Mouse (Mus musculus): ENCODE results near the gene Armc5. TPM values are rescaled to one million over a fixed set of nuclear protein-coding genes. Genes with fewer than 3 reads are reported as not detected.

The Armc5 gene
- polyA plus RNA-seq, 1 experiment from 2014 or later: 8.2 TPM

Small RNA genes within 50 kb of the gene (microRNA-seq; reads per million reads assigned to microRNA genes)
- not detected for gene Mir3103

Other genes starting within 250 kb of the Armc5 start
- gene Pycard, start 243.5 kb upstream of the Armc5 start, polyA plus RNA-seq (2014; fragmentation: Nextera tagmentation; extraction: Ambion mirVana): 58.6 and 59.9 TPM in 2 replicates
- gene Trim72, start 233.4 kb upstream of the Armc5 start, polyA plus RNA-seq (2014; fragmentation: Nextera tagmentation; extraction: Ambion mirVana): 0.38 and 0.54 TPM in 2 replicates
- 0.63 and 0.82 TPM in 2 replicates for gene Itgam, start 174.7 kb upstream of the Armc5 start, polyA plus RNA-seq (2014; fragmentation: Nextera tagmentation; extraction: Ambion mirVana)
- not detected in 2 replicates for gene Gm49368, start 174.7 kb upstream of the Armc5 start, polyA plus RNA-seq (2014; fragmentation: Nextera tagmentation; extraction: Ambion mirVana)
- 0.14 and 0.35 TPM in 2 replicates for gene Itgax, start 107.8 kb upstream of the Armc5 start, polyA plus RNA-seq (2014; fragmentation: Nextera tagmentation; extraction: Ambion mirVana)
- gene Itgad, start 83.0 kb upstream of the Armc5 start, polyA plus RNA-seq (2014; fragmentation: Nextera tagmentation; extraction: Ambion mirVana): 0.44 and 0.45 TPM in 2 replicates
- gene Cox6a2, start 31.0 kb upstream of the Armc5 start, polyA plus RNA-seq (2014; fragmentation: Nextera tagmentation; extraction: Ambion mirVana): 917 and 1,008 TPM in 2 replicates
- 6.4 and 7.4 TPM in 2 replicates for gene 9130023H24Rik, start 689 bp downstream of the Armc5 start, polyA plus RNA-seq (2014; fragmentation: Nextera tagmentation; extraction: Ambion mirVana)
- gene Tgfb1i1, start 9.5 kb downstream of the Armc5 start, polyA plus RNA-seq (2014; fragmentation: Nextera tagmentation; extraction: Ambion mirVana): 147 and 153 TPM in 2 replicates
- 0.22 and 0.36 TPM in 2 replicates for gene Slc5a2, start 28.3 kb downstream of the Armc5 start, polyA plus RNA-seq (2014; fragmentation: Nextera tagmentation; extraction: Ambion mirVana)
- gene BC017158, start 60.8 kb downstream of the Armc5 start, polyA plus RNA-seq (2014; fragmentation: Nextera tagmentation; extraction: Ambion mirVana): 15.1 and 16.3 TPM in 2 replicates
- 9.5 and 14.1 TPM in 2 replicates for gene Rgs10, start 181.4 kb downstream of the Armc5 start, polyA plus RNA-seq (2014; fragmentation: Nextera tagmentation; extraction: Ambion mirVana)
- 22.0 and 23.9 TPM in 2 replicates for gene Tial1, start 224.4 kb downstream of the Armc5 start, polyA plus RNA-seq (2014; fragmentation: Nextera tagmentation; extraction: Ambion mirVana)